Mouse (Mus musculus) retina, postnatal 1 day (tissue): ENCODE results near the gene Grin2d.
"Not testable (repeated sequence)": the region's sequence is repeated elsewhere in the genome, so short reads cannot be mapped to it uniquely, and the experiment has no call there.

Experiments
- DNase-seq: peaks from one replicate; pipeline ENCODE4 v3.0.0-alpha.2; 2012

The Grin2d gene

DNA sequence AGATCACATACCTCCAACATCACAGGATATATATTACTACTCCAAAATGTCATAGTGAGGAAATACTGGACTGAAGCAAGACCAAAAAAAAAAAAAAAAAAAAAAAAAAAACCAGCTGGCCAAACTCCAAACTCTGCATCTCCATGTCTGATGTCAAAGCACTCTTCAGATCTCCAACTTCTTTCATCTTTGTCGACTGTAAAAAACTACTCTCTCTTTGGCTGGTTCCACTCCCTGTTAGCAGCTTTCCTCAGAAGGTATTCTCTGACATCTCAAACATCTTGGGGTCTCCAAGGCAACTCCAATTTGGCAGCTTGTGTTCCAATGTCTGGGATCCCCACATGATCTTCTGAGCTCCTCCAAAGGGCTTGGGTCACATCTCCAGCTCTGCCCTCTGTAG lies at the start of gene Grin2d:
Gene Grin2d (minus strand): TSS at position 101 of the 400 bp plus-strand sequence.
- DNase-seq: not testable (repeated sequence)

DNA sequence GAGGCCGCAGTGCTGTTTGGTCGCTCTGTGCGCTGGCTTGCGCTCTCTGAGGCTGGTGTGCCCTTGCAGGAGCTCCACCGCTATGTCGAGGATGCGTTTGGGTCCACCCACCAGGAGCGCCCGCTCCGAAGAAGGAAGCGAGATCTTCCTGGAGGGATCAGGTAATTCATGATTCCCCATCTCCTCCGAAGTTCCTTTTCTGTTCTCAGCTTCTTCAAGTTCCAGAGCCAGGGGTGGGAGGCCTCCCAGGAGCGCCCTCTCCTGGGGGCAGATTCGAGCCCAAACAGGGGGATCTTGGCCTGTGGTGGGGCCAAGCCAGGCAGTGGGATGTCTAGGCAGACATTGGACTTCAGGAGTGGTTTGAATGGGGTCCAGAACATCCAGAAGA lies 46.2 kb upstream of the Grin2d start:
- DNase-seq: no peak

GRCm38 (mm10) chr7:45923762-45924428 lies 45.7 kb upstream of the Grin2d start, which contains the start of gene Ccdc114:
Gene Ccdc114 (plus strand): TSS chr7:45924072.
- peak; percentile 61 for DNase-seq

GRCm38 (mm10) chr7:45922928-45923761 lies 45.0 kb upstream of the Grin2d start:
- DNase-seq: peak; percentile 97

DNA sequence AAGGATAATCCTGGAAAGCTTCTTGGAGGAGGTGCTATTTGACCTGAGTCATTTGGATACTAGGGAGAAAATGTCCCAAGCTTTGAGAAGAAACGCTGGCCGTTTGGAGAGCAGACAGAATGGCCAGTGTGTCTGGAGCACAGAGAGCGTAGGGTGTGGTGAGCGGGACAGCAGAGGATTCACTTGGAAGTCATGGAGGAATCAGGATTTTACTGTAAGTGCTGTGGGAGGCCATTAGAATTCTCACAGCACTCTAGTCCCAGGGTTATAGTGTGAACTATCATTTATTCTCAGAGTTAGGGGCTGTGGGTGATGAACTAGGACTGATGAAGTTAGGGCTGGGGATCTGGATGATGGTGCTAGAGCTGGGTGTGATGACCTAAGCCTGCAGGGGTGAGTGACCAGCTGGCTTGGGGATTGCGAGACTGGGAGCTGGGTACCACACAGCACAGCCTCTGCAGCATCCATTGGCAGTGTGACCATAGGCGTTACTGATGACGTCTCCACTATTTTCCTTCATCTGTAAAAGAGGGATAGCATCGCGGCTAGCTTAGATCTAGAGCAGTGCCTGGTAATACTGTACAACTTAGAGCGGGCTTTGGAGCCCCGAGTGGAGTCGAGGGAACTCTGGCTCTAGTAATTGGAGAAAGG lies 43.9 kb upstream of the Grin2d start:
- DNase-seq: no peak

DNA sequence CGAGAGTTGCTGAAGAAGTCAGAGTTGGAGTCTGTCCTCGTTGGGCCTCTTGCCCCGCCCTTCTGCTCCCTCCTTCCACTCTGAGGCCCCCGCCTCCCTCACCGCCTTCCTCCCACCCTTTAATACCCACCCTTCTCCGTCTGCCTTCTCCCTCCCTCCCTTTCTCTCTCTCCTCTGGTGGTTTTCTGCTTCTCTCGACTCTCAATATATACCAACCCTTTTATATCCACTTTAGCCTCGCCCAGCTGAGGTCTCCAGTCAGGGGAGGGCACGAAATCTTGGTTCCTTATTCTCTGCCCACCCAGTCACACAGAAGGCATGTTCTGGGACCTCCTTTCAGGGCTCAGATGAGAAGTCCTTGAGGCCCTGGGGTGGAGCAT lies 43.1 kb upstream of the Grin2d start, which contains the start of gene Emp3:
Gene Emp3 (minus strand): TSS at position 163 of the 380 bp plus-strand sequence.
- no peak for DNase-seq

DNA sequence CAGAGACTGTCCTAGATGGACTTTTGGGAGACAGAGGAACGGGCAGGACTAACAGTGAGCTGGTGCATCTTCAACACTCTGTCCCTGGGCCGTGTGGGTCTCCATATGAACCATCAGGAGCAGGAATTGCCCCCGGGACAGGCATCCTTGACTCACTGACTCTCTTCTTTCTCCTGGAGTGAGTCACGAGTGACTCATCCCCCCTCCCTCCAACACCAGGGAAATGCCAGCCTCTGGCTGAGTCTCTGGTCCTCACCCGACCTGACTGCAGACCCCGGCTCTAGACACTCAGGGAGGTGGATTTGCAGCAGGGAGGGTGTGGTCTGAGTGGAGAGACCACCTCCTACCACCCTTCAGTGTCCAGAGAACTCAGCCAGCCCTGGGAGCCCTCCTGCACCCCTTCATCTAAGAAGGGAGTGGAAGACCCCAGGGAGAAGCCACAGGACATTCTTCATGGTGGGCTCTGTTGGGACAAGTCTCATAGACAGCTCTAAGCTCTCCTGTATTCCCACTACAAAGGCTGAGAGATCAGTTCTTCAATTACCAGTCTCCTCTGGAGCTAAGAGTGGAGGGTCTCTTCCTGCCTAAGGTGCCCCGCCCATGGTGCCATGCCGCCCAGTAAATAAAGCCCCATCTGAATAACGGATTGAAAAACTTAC lies 42.5 kb upstream of the Grin2d start:
- no peak for DNase-seq

- DNase-seq: no peak
Observed at GRCm38 (mm10) chr7:45919761-45920160, 41.6 kb upstream of the Grin2d start.

DNA sequence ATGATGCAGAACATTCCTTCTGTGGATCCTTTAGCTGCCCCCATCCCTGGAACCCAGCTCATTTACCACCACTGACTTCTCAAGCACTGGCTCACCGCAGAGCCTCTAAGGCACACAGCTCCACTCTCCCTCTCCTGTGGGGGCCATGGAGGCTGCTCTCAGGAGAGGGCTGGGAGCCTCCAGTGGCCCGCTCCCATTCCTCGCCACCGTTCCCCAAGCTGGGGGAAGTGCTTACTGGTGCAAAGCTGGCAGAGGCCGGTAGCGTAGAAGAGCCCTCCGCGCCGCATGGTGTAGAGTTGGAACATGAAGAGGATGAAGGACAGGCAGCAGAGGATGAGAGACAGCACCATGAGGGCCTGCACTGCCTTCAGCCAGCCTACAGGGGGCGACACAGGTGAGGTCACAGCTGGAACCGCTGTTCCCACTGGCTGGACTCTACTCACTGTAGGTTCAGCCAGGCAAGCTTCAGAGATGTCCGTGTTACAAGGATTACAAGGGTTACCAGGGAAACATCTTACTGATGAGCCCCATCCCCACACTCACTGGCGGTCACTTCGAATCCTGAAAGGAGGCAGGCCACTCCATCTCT lies 41.0 kb upstream of the Grin2d start:
- DNase-seq: no peak

- no peak for DNase-seq
Observed at GRCm38 (mm10) chr7:45917926-45918325, 39.7 kb upstream of the Grin2d start.

GRCm38 (mm10) chr7:45917004-45917704 lies 39.0 kb upstream of the Grin2d start:
- no peak for DNase-seq

GRCm38 (mm10) chr7:45916056-45917003 lies 38.2 kb upstream of the Grin2d start:
- peak; percentile 97 for DNase-seq

DNA sequence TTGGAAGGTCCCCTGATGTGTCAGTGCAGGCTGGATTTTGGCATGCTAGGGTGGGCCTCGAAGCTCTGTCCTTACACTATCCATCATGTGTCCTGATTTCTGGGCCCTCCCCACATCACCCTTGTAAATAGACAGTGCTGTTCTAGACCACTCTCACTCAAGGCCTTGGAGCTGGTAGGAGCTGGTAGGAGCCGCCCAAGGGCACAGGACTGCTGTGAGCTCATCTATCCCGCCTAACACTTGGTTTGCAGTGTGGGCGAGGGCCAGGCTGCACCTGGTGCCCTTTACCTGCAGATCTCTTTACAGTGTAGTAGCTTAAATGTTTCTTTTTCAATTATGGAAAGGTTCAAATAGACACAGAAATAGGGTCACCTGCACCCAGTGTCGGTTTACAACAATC lies 36.8 kb upstream of the Grin2d start:
- no peak for DNase-seq

GRCm38 (mm10) chr7:45914067-45914466 lies 35.9 kb upstream of the Grin2d start:
- no peak for DNase-seq

DNA sequence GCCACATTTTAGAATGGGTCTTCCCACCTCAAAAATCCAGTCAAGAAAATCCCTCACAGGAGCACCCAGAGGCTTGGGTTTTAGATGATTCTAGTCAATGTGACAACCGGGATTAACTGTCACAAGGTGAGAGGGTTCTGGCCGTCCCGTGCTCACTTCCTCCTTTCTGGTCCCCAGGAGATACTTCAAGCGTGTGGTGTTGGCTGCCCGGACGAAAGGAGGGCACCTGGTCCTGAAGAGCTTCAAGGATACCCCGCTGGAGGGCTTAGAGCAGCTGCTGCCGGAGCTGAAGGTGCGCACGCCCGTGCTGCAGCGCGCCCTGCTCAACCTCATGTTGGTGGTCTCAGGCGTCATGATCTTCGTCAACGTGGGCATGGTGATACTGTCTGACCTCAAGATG lies 31.0 kb upstream of the Grin2d start:
- DNase-seq: no peak

GRCm38 (mm10) chr7:45908384-45908783 lies 30.2 kb upstream of the Grin2d start:
- no peak for DNase-seq

DNA sequence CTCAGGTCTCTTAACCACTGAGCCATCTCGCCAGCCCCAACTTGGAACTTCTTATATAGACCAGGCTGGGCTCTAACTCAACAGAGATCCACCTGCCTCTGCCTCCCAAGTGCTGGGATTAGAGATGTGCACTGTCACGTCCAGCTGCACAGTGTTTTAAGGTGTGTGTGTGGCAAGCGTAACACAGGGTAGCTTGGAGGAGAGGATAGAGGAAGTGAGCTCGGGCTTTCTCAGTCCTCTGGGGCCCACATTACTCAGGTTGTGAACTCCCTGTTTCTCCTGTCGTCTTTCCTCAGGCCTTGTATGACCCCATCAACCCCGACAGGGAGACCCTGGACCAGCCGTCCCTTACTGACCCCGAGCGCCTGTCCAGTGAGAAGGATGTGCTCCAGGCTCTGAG lies 28.4 kb upstream of the Grin2d start:
- DNase-seq: no peak

GRCm38 (mm10) chr7:45902481-45903002 lies 24.4 kb upstream of the Grin2d start:
- DNase-seq: peak; percentile 27

DNA sequence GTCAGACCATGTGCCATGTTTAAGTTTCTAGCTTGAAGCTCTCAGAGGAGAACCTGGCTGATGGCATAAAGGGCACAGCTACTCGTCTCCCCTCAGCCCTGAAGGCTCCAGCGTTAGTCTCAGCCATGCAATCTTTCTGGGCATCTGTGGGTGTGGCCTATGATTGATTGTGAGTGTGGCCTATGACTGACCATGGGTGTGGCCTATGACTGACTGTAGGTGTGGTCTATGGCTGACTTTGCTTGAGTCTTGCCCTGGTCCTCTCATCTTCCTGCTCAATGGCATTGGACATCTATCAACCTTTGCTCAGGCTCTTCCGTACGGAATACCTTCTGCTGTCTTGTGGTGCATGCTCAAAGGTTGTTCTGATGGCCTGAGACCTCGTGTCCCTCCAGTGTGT lies 23.4 kb upstream of the Grin2d start:
- DNase-seq: peak; percentile 73

DNA sequence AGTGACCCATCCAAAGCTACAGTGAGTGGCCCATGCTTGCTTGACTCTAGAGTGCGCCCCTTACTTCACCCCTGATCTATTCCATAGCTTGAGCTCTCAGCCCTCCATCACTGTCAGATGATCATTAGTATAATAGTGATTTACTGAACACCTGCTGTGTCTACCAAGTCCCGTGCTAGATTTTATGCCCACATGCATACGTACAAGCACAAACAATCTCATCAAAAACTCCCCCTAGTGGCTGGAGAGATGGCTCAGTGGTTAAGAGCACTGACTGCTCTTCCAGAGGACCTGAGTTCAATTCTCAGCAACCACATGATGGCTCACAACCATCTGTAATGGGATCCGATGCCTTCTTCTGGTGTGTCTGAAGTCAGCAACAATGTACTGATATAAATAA lies 19.9 kb upstream of the Grin2d start:
- DNase-seq: peak; percentile 56
